20 mouse cellular contexts compared by ENCODE assay signal in genomic region chr10:130275759-130276158, GRCm38 (mm10). TPM values are rescaled to one million over a fixed set of nuclear protein-coding genes. Genes with fewer than 3 reads are reported as not detected.
"Had no signal": no experiment of that assay in that cellular context is flagged by ENCODE, and none has a peak within 500 bp of the region (broad histone marks: within the 10 kb centered on the region; RNA-seq: fewer than 3 reads in every experiment).

No protein-coding gene starts in this region.

- H3K9ac ChIP-seq: limb, embryonic 12.5 days; liver, embryonic 13.5 days; liver, postnatal 0 days; lung, embryonic 15.5 days; stomach, embryonic 15.5 days had no signal

- H3K36me3 ChIP-seq: limb, embryonic 12.5 days; liver, embryonic 13.5 days; lung, embryonic 15.5 days; stomach, embryonic 15.5 days had no signal

- ATAC-seq: liver, postnatal 0 days had no signal

- DNase-seq: kidney, adult 11 months; kidney, adult 9 months; kidney, postnatal 36 days; liver; liver, embryonic 13.5 days; liver, postnatal 0 days; lung, postnatal 14 days; right cerebral cortex, postnatal 14 days; thymus, adult 2 months; thymus, postnatal 25 days had no signal

- H3K4me2 ChIP-seq: limb, embryonic 12.5 days; liver, embryonic 13.5 days; lung, embryonic 15.5 days; stomach, embryonic 15.5 days had no signal

- H3K4me3 ChIP-seq: limb, embryonic 12.5 days; liver, embryonic 13.5 days; lung, embryonic 15.5 days; megakaryocyte, embryonic 14.5 days; myocyte; stomach, embryonic 15.5 days had no signal

- H3K27ac ChIP-seq: kidney, postnatal 0 days; limb, embryonic 12.5 days; liver, embryonic 13.5 days; lung, embryonic 15.5 days; macrophage; stomach, embryonic 15.5 days had no signal

- H3K27me3 ChIP-seq: limb, embryonic 12.5 days; liver, embryonic 13.5 days; lung, embryonic 15.5 days; megakaryocyte, embryonic 14.5 days; stomach, embryonic 15.5 days had no signal

- H3K4me1 ChIP-seq: limb, embryonic 12.5 days; liver, embryonic 13.5 days; lung, embryonic 15.5 days; stomach, embryonic 15.5 days had no signal

- H3K9me3 ChIP-seq: limb, embryonic 12.5 days; liver, embryonic 13.5 days; lung, embryonic 15.5 days; megakaryocyte, embryonic 14.5 days; stomach, embryonic 15.5 days had no signal

RNA-seq across cellular contexts. Expression of gene Neurod4, which starts 4.3 kb away (rescaled TPM):
- polyA plus RNA-seq: intestine, embryonic 14.5 days; kidney, postnatal 0 days; liver, embryonic 13.5 days; liver, postnatal 0 days; lung, embryonic 15.5 days; macrophage; myocyte; testis, adult 2 months; thymus, adult 2 months; urinary bladder, adult 2 months had no signal

RNA-seq across cellular contexts. Expression of gene Tespa1, which starts 46.9 kb away (rescaled TPM):
- polyA plus RNA-seq: myocyte; testis, adult 2 months had no signal
